Mouse (Mus musculus) cerebellum, postnatal 10 days (tissue): ENCODE measurements around the gene Grm6.

Experiments
- DNase-seq, 2 experiments: peaks; one replicate each; pipeline ENCODE4 v3.0.0; 2021; ENCODE audit warnings: mixed read lengths in 2 of 2

Grm6 gene

DNA sequence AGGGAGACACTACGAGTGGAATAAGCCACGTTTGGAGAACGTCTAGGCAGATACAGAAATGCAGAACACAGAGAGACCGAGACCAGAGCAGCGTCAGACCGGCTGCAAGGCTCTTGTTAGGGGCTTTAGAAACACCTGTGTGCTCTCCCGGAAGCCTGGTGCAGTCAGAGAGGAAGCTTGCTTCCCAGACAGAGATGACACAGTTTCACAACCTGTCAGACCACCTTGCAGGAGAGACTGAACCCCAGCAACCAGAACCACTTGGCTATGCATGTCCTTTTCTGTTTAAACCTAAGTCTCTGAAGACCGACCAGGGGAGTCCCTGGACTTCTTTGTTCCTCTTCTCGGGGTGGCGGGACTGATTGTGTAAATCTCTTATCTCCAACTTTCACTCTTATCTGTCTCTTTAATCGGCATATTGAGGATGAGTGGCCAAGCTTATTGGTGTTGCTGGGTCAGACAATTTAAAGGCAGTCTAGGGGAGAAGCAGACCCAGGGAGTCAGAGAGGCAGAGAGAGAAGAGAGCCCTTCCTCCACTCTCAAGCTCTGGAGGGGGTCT, at the start of gene Grm6:
Gene Grm6 (plus strand): TSS at position 509 of the 559 bp plus-strand sequence.
- no peak for DNase-seq

DNA sequence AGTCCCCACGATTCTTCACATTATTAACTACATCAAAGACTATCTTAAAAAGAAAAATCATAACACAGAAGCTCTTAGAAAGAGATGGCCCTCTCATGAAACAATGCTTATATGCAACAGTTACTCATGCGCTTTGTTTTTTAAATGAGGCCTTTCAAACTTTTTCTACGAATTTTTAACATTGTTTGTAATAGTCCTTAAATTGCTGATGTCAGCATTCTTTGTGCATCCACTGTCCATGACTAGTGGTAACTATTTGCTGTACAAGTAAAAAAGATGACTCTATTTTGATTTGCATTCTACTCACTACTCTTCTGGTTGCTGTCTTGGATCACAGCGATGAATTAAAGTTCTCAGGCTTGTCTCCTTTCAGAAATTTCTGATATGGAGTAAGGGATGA, 36.3 kb upstream of the Grm6 start:
- no peak for DNase-seq

DNA sequence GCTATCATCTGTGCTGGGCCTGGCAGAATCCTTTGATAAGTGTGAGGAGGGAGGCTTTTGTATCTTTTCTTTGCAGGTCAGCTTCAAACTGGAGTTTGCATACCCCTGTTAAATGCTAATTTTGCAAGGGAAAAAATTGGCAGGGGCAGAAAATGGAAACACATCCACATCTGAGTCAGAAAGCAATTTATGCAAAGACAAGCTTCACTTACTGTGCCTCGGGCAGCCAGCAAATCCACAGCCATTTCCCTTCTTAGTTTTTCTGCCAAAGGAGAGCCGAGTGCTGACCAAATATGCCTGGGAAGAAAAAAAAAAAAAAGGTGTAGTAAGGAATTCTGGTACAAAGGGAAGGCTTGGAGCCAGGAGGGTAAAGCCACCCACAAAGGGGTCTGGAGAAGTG, 24.3 kb upstream of the Grm6 start:
- no peak for DNase-seq

DNA sequence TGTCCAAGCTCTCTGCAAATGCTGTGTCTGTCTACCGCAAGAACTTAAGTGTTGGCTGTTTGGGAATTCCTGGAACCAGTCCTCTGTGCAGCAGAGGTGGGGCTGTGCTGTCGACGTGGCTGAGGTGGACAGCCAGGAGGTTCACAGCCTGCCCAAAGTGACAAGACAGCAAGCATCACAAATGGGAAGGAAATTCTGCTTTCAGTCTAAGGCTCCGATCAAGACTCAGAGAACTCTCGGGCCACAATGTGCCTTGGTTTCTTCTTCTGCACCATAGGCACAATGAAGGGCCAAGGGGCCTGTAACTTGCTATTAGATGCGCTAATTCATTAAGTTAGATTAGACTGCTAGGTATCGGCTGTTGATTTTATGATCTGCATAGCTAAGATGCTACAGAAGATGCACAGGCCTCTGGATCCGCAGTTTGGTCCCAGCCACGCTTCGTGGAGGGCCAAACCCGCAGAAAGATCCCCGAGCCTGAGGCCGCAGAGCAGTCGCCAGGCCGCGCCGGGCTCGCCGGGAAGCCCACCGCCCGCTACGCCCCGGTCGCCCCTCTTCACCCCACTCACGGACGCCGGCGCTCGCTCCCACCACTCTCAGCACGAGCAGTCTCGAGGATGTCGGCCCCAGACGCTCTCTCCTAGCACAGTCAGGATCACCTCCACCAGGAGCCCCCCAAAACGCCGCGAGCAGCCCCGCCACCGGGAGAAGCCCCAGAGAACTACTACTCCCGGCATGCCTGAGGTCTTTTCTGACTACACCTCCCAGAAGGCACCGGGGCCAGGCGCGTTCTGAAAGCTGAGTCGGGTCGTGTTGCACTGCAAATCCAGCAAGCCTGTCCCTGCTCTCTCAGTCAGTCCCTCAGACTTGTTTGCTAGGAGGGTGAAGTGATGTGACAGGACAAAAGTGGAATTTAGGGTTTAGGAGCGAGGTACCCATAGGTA, 23.2 kb upstream of the Grm6 start, which contains the start of gene Zfp354c:
Gene Zfp354c (minus strand): TSS at position 715 of the 944 bp plus-strand sequence.
- DNase-seq: peak; percentile 91 to 94

DNA sequence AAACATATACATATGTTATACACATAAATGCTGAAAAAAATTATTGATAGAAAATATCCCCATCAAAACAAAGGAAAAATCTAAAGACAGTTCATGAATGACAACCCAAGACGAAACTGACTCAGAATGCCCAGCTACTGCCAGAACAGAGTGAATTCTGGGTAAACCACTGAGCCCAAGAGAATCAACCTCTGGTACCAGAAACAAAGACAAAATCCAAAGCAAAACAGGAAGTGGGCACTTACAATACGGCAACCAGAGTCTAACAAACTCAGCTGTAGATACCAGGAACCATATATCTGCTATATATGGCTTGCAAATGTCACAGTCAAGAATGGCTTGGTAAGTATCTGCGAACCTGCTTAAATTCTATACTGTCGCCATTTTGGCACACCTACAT, 14.8 kb upstream of the Grm6 start:
- no peak for DNase-seq

DNA sequence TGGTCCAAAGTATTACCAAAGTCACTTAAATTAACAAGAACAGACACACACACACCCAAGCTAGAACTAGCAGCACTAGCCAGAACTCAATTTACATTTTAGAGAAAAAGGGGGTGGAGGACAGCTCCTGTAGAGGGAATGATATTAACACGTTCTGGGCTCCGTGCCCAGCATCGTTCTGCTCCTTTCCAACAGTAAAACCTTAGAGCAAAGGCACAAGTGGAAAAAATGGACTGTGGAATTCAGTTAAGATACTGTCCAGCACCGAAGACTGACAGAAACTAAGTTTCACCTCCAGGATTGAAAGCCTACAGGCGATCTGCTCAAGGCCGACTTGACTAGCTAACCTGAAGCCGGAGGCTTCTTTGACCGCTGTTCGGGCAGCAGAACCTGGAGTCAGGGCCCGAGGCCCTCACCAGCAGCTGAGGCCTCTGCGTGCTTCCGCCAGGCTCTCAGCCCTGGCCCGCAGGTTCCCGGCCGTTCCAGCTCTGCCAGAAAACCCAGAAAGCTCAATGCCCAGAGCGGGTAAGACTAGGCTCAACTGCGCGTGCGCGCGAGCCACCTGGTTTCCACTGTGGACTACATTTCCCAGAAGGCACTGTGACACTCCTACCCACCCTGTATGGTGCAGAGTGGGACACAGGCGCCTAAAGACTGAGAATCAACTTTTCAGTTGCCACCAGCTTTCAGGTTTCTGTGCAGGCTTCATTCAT, 9.3 kb upstream of the Grm6 start, which contains the start of gene Zfp879:
Gene Zfp879 (minus strand): TSS at position 530 of the 713 bp plus-strand sequence.
- DNase-seq: peak; percentile 96 to 97

DNA sequence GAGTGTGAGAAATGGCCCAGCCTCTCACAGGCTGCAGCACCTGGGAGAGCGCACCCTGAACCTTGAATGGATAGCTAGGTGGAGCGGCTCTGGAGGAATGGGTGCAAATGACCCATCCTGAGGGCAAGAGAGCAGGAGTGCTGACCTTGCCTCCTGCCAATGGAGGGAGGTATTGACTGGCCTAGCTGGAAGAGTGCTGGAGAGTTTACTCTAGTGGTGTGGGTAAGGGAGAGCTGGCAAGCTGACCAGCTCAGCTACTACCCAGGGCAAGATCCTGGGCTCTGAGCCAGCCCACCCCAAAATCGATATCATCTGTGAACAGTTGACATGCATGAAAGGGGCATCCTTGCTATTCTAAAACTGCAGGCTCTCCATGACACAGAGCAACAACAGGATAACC, 4.5 kb upstream of the Grm6 start:
- no peak for DNase-seq

DNA sequence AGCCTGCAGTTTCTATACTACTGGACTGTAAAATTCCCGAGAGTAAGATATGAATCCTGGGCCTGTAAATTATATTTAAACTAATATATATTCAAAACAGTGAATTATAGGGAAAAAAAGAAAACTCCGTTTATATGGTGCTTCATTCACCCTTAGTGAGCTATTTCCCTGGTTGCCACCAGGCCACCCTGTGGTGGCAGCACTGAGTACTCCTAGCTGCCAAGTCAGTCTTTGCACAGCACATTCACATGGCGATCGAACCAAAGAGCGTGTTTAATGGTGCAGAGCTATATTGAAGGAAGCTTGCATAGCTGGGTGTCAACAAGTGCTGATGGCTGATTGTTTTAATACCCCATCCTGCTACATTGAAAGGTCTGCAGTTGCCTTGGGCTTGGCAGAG, 3.4 kb upstream of the Grm6 start:
- DNase-seq: peak; percentile 38 to 39

DNA sequence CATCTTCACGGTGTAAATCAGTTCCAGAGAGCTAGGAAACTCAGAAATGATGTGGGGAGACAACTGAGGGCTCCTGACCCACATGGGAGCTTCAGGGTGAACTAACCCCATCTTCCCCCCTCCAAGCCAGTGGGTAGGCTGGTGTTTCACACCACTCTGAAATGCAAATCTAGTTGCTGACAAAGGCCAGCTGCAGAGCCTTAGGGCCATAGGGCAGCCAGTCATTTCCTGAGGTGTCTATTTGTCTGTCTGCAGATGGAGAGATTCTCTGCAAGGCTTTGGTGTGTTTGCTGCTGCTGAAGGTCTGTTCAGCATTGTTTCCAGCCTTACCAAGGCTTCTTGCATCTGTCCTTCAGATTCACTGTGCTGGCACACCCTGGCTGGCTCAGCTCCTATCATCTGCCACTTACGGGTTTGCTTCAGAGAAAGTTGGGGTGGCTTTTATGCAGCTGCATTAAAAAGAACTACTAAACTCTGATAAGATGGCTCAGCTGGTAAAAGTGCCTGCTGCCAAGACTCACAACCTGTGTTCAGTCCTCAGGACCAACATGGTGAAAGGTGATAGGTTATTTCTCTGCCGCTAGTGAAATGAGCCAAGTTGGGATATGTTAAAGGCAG, 1.9 kb upstream of the Grm6 start:
- DNase-seq: no peak

DNA sequence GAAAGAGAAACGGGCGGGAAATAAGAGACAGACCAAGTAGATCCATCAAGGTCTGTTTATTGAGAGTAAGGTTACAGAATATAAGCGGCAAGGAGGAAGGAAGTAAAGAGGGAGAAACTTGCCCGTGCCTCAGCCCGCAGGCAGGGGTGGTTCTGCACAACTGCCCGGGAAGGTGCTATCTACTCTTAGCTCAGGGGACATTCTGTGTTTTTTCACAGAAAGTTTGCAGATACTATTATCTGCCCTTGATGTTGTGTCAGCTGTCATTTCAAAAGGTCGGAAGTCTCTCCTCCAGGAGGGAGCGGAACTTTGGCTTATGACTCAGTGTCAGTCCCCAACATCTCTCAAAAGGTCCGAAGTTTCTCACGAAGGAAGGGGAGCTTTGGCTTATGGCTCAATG, 1.2 kb upstream of the Grm6 start:
- DNase-seq: no peak

DNA sequence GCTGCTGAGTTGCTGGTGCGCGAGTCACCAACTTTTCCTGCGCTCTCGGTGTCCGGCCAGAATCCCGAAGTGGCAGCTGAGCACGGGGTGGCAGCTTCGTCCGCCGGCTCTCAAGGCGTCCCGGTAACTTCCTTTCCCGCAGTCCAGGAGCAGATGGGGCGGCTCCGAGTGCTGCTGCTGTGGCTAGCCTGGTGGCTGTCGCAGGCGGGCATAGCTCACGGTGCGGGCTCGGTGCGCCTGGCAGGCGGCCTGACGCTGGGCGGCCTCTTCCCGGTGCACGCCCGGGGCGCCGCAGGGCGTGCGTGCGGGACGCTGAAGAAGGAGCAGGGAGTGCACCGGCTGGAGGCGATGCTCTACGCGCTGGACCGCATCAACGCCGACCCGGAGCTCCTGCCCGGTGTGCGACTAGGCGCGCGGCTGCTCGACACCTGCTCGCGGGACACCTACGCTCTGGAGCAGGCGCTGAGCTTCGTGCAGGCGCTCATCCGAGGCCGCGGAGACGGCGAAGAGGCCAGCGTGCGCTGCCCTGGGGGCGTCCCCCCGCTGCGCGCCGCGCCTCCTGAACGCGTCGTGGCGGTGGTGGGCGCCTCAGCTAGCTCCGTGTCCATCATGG, 610 bp downstream of the Grm6 start:
- DNase-seq: peak; percentile 17 to 22

DNA sequence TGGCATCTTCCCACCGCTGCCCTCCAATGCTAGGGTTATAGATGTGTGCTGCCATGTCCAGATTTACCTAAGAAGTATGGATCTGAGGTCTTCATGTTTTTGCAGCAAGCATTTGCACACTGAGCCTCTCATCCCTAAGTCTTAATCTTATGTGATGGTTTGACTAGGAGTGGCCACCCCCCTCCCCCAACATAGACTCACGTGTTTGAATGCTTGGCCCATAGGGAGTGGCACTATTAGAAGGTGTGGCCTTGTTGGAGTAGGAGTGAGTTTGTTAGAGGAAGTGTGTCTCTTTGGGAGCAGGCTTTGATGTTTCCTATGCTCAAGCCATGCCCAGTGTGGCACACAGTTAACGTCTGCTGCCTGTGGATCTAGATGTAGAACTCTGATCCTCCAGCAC, 28.2 kb downstream of the Grm6 start:
- DNase-seq: no peak

DNA sequence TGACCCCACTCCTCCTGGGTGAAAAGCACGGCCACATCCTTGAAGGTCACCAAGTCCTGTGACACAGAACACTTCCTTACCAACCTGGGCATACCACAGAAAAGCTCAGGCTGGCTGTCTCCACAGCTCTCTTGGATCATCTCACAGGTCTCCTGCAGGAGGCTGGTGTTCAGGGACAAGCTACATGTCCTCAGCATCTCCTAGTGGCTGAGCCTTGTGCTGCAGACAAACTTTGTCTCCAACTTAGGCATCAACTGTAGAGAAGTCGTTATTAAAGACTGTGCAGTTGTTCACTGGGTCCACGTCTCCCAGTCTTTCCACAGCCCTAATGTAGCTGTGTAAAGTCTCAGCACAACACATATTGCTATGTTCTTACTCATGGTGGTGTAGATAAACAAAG, 33.3 kb downstream of the Grm6 start:
- no peak for DNase-seq

DNA sequence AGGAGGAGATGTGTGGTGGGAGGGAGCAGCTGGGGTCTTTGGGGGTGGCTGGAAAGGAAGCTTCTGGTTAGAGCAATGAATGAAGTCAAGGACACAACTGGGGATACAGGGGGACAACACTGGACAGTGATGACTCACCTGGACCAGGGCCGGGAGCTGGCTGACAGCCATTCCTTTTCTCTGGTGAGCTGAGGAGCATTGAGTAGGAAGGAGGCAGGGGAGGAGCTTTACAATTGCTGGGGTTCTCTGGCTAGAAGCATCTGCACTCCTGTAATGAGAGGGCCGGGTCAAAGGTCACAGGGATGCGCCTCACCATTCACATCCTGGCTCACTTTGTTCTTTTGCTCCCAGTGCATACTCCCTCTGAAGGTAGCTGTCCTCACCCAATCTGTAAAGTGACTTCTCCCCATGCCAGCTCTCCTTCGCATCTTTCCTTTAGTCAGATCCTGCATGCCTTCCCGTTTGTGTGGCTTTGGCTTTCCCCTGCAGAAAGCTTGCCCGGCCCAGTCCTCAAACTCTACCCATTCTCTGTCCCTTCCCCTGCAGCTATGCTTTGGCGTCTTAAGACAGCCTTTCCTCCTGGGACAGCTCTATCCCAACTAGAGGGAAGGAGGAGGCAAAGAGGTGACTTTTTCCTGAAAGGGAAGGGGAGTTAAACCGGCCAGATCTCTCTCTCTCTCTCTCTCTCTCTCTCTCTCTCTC, 35.9 kb downstream of the Grm6 start:
- DNase-seq: peak; percentile 49 to 59

DNA sequence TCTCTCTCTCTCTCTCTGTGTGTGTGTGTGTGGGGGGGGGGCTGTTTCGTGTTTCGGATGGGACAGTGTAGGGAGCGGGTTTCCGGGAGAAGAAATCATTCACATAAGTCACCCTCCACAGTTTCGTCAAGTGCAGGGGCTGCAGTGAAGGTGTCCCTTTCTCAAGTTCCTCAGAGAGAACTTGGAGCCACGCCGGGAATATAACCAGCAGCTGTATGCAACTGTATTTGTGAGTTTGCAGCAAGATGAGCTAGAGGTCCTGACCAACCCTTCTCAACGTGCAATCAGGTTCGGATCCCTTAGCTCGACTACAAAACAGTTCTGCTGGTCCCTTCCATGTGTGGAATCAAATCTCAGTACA, 36.4 kb downstream of the Grm6 start:
- peak; percentile 42 to 45 for DNase-seq

DNA sequence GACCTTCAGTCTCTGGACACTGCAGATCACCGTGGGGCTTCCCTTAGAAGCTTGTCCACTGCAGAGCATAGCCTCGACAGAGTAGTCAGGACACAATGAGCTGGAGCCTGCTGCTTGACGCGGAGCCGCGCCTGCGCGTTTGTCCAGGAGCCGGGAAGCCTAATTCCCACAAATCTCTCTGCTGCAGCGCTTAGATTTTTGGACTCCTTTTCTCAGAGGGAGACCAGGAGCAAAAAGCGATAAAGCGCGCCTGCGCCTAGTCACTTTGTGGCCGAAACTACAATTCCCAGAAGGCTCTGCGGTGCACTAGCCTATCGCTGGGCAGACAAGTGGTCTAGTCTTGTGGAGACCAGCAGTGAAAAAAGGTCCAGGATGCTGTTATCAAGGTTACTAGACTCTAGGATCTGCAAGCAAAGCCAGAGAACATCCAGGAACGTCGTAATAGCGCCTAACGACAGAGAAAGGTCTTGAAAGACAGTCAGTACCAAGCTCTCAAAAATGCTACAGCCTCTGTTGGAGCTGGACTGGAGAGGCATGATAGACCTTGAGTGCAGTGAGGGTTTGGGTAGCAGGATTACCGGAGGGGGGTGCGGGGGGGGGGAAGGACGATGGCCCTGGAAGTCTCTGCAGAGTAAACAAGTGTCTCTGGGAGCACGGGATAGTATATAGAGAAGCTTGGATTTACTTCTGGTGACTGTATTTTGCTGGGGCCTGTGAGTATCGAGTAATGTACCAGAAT, 37.1 kb downstream of the Grm6 start, which contains the start of gene Zfp454:
Gene Zfp454 (minus strand): TSS at position 262 of the 739 bp plus-strand sequence.
- DNase-seq: peak; percentile 93 to 96

DNA sequence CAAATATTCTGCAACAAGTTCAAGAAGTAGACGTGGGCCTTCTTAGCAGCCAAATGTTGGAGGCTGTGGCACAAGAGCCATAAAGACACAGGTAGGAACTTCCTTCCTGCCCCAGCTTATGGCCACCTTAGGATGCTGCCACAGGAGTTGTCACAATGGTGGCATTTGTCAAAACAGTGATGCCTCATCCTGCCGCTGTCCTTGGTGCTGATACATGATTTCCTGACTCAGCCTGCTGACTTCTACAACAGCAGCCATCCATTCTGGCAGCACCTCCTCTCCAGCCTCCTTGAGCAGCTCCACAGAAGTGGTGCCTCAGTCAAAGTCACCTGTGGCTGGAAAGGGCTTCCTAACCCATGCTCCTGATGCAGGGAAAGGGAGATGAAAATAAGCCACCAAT, 42.0 kb downstream of the Grm6 start:
- DNase-seq: no peak

DNA sequence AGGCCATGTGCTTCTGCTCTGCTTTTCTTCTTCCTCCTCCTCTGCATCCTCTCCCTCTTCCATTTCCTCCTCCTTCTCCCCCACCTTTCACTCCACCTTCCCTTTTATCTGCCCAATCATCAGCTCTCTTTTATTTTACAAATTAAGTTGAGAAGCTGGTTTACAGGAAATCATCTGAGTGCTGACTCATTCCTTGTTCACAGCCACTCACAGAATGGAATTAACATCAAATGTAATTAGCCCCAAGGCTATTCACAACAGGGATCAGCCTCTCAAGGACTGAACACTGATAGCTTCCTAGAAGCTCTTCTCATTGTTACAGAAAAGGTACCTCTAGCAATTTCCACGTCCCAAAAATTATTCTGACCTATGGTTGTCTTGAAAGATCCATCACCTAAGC, 46.9 kb downstream of the Grm6 start:
- no peak for DNase-seq

DNA sequence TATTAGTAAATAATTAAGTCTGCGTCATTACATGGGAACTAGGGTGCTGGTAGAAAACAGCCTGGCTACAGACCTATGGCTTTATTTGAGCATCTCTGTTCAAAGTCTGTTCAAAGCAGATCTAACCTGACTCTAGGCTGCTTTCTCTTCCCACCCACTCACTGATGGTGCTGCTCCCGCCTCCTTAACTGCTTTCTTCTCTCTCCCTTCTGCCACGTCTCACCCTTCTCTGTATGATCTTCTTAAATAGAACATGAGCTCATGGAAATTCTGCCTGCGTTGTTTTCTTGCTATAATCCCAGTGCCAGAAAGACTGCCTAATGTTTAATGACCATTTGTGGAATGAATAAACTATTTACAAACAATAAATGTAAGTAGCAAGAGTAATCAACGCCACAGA, 57.7 kb downstream of the Grm6 start:
- DNase-seq: no peak

DNA sequence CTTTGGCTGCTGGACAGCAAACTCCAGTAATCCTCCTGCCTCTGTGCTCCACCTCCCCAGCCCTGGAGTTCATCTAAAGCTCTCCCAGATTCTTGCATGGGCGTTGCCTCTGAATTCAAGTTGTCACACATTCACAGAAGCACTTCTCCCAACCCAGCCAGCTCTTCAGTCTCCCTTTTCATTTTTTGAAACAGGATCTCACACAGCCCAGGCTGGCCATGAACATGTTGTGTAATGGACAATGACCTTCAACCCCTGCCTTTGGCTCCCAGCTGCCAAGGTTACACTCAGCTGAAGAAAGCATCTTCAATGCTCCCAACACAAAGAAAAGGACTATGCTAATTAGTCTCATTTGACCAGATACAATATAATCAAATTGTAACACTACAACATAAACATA, 62.8 kb downstream of the Grm6 start:
- DNase-seq: no peak

DNA sequence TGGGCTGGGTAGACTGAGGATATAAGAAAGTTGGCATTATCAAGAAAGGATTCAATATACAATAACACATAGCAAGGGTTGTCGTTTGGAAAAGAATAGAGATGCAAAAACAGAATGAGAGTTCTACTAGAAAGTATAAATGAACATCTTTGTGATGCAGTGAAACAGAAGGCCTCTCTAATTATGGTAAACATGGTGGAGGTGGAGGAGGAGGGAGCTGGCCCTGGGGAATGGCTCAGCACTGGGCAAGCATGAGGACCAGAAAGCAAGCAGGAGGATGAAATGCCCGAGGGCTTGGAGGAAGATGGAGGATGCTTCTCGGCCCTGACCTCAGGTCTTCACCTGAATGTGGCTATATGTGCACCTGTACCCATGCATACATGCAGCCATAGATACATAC, 64.0 kb downstream of the Grm6 start:
- no peak for DNase-seq
